Mouse (Mus musculus) midbrain, embryonic 13.5 days (tissue): ENCODE measurements at regions not wholly inside any gene's neighbourhood (a gene's known extent, or its start where the extent isn't known, plus 50 kb on each side); places are given as distances from the start of the nearest gene placed in this dataset.

Source experiments
- ATAC-seq: fragments of 200-750 bp; cut with Nextera tagmentation; 2 replicates; pipeline ENCODE4 v1.8.0; 2017; ENCODE audit warnings: mild to moderate bottlenecking, moderate TSS enrichment, moderate library complexity
- H3K27ac ChIP-seq: fragments of 300-500 bp; sonication (generic); 2 replicates; pipeline ENCODE4 v1.5.1; 2015; ENCODE audit warnings: inconsistent platforms, mild to moderate bottlenecking, moderate library complexity
- H3K27me3 ChIP-seq: fragments of 300-500 bp; sonication (generic); 2 replicates; pipeline ENCODE4 v1.6.1; 2015; ENCODE audit warnings: mild to moderate bottlenecking, inconsistent platforms
- H3K36me3 ChIP-seq: fragments of 300-500 bp; sonication (generic); 2 replicates; pipeline ENCODE4 v1.6.1; 2015; ENCODE audit warnings: mild to moderate bottlenecking, inconsistent platforms
- H3K4me1 ChIP-seq: fragments of 300-500 bp; sonication (generic); replicated peaks from 2 replicates; pipeline ENCODE4 v1.6.1; 2015; ENCODE audit warnings: inconsistent platforms
- H3K4me2 ChIP-seq: fragments of 300-500 bp; sonication (generic); replicated peaks from 2 replicates; pipeline ENCODE4 v1.6.1; 2015; ENCODE audit warnings: moderate library complexity, mild to moderate bottlenecking, inconsistent platforms
- H3K4me3 ChIP-seq: fragments of 300-500 bp; sonication (generic); replicated peaks from 2 replicates; pipeline ENCODE4 v1.5.1; 2015; ENCODE audit warnings: mild to moderate bottlenecking, inconsistent platforms
- H3K9ac ChIP-seq: fragments of 300-500 bp; sonication (generic); replicated peaks from 2 replicates; pipeline ENCODE4 v1.6.1; 2015; ENCODE audit warnings: mild to moderate bottlenecking, inconsistent platforms
- H3K9me3 ChIP-seq: fragments of 300-500 bp; sonication (generic); 2 replicates; pipeline ENCODE4 v1.6.1; 2016; ENCODE audit warnings: mild to moderate bottlenecking, inconsistent platforms
- WGBS: fragments of 180-500 bp; shearing (Covaris S2); methylation state at CpG from one replicate; pipeline ENCODE4 v1.1.7; 2015; 5-methylcytosine and 5-hydroxymethylcytosine counted together

DNA sequence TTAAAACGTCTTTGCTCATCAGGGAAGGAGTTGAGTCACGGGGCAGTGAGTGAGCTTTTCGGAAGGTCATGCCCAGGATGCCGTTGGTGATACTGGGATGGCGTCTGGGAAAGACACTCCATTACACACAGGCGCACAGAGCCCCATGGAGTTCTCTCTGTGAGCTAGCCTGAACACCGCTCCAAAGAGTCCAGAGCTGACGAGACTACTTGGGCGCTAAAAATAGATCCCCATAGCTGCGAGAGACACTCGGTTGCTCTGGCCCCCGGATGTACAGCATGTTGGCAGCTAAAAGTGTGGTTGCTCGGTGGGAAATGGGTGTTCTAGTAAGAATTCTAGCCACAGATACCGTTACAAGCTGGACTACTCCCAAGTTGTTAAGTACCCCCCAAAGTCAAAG is 306.5 kb upstream of the Pabpc6 start:
- H3K4me1 ChIP-seq = peaks cover 6% of the 10 kb centered on the region
- ATAC-seq = no peak
- no peak overlapping the region for H3K4me3 ChIP-seq
- H3K4me2 ChIP-seq = no peak overlapping the region
- no peak overlapping the region for H3K27ac ChIP-seq
- H3K27me3 ChIP-seq = no peaks in the 10 kb centered on the region
- 90% methylated on average over 14 of the region's 14 CpGs for WGBS
- no peaks in the 10 kb centered on the region for H3K36me3 ChIP-seq
- no peak overlapping the region for H3K9ac ChIP-seq
- H3K9me3 ChIP-seq = no peaks in the 10 kb centered on the region

DNA sequence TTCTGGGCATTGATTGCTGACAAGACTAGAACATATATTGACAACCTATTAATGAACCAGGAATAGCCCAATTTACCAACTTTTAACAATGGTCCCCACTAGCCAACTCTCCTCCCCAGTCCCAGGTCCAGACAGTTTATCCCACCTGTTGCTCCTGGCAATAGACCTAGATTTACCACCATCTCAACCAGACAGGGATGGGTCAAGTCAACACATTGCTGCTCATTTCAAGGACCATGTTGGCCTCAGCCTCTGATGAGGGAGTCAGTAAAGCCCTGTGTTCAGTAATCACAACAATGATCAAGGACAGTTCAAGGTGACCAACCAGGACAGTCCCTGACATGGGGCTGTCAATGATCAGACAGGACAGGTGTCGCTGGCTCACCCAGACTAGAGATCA is 305.6 kb upstream of the Pabpc6 start:
- peaks cover 6% of the 10 kb centered on the region for H3K4me1 ChIP-seq
- H3K9me3 ChIP-seq = no peaks in the 10 kb centered on the region
- no peak overlapping the region for H3K9ac ChIP-seq
- H3K4me2 ChIP-seq = no peak overlapping the region
- H3K27me3 ChIP-seq = no peaks in the 10 kb centered on the region
- no peak overlapping the region for H3K27ac ChIP-seq
- WGBS = 83% methylated on average over 1 of the region's 1 CpGs
- H3K4me3 ChIP-seq = no peak overlapping the region
- no peaks in the 10 kb centered on the region for H3K36me3 ChIP-seq
- no peak for ATAC-seq

DNA sequence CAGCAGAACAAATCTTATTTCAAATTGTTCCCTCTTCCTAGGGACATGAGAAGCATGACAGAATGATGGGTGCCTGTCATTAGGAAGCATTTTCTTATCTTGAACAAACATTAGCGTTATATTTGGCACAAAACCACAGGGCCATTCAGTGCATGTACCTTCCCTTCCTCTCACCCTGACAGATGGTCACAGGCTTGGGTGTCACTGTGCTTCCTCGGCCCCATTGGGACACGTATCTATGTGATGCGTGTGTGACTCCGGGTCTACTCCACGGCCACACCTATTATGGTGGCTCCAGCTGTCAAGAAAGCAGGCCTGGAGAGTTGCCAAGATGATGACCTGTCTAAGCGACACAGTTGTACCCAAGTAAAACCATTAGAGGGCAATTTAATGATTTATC is 298.5 kb upstream of the Pabpc6 start:
- Histone ChIP-seq H3K9ac (no peak overlapping the region), H3K27me3 (no peaks in the 10 kb centered on the region), H3K9me3 (no peaks in the 10 kb centered on the region), H3K27ac (no peak overlapping the region; the same call in 1 of the 2 replicates), H3K4me3 (no peak overlapping the region), H3K36me3 (no peaks in the 10 kb centered on the region), H3K4me1 (peaks cover 12% of the 10 kb centered on the region), H3K4me2 (no peak overlapping the region)
- no peak for ATAC-seq
- 70% methylated on average over 7 of the region's 7 CpGs for WGBS

DNA sequence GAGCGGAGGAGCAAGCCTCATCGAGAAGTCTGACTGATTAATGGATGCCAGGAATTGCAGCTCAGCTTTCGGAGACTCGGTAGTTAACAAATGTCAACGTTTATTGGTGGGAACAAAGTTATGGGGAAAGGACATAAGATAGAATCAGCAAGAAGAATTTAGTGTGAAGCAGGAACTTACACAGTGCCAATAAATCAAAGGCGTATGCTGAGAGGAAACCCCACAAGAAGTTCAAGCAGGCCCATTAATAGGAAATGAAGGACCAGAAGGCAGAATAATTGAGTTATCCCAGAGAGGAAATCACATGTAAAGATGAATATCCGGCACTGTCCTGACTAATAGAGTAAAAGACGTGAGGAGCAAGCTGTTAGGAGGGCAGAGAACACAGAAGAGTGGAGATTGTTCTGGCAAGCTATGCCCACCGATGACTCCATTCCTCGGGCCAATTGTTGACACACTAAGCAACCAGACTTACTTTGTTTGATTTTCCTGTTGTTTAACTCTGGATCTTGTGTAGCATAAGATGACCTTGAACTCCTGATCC is 293.4 kb upstream of the Pabpc6 start:
- Histone ChIP-seq H3K4me2 (no peak overlapping the region), H3K4me3 (no peak overlapping the region), H3K36me3 (no peaks in the 10 kb centered on the region), H3K27ac (no peak overlapping the region), H3K27me3 (no peaks in the 10 kb centered on the region), H3K4me1 (peaks cover 10% of the 10 kb centered on the region), H3K9ac (no peak overlapping the region), H3K9me3 (no peaks in the 10 kb centered on the region)
- 92% methylated on average over 10 of the region's 10 CpGs for WGBS
- no peak for ATAC-seq

DNA sequence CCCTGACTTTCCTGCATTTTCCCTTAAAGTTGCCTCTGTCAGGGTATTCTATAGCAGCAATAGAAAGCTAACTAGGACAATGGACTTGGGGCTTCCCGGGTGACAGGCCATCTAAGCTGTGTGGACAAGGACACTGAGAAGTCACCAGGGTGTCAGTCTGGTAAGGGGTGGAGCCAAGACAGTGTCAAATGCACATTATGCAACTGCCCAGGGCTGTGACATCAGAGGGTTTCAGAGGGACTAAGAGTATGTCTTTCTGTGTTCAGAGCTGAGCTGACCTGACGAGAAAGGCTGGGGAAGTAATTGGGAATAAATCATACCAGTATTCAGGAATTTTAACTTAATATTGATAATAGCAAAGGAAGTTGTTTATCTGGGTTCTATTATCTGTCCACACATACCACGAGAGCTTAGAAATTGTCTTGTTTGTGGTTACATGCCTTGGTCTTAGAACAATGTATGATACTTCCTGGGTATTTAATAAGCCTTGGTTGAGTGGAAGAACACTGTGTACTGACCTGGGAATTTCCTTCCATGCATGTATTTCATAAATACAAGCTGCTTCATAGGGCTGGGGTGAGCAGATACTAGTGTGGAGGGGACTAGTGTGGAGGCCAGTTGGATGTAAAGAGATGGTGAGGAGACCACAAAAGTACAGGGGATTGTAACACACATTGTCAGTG is 279.6 kb upstream of the Pabpc6 start:
- ATAC-seq = no peak
- Histone ChIP-seq H3K4me3 (no peak overlapping the region), H3K9ac (no peak overlapping the region), H3K9me3 (0 out of 2 replicates have a peak, but pooled peaks cover 2% of the 10 kb centered on the region), H3K27ac (no peak overlapping the region), H3K27me3 (no peaks in the 10 kb centered on the region), H3K4me1 (no peaks in the 10 kb centered on the region), H3K36me3 (no peaks in the 10 kb centered on the region), H3K4me2 (no peak overlapping the region)
- 68% methylated on average over 3 of the region's 3 CpGs for WGBS

DNA sequence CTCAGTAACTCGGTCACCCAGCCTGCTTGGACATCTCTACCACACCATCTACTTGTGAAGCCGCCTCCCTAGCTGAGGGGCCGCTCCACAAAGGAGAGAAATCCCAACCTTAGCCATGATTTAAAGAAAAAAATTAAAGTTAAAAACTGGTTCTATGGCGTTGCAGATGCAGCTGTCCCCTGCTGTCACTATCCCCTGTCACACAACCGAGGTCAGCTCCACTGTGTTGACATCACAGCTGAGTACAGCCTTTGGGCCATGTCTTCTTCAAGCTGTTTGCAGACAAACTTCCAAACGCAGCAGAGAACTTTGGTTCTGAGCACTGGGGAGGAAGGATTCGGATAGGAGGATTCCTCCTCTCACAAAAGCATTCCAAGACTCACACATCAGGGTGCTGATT is 278.1 kb upstream of the Pabpc6 start:
- no peaks in the 10 kb centered on the region for H3K36me3 ChIP-seq
- H3K4me3 ChIP-seq = no peak overlapping the region
- no peaks in the 10 kb centered on the region for H3K4me1 ChIP-seq
- WGBS = 89% methylated on average over 7 of the region's 7 CpGs
- ATAC-seq = no peak
- no peak overlapping the region for H3K9ac ChIP-seq
- no peak overlapping the region for H3K4me2 ChIP-seq
- 0 out of 2 replicates have a peak, but pooled peaks cover 2% of the 10 kb centered on the region for H3K9me3 ChIP-seq
- H3K27me3 ChIP-seq = no peaks in the 10 kb centered on the region
- H3K27ac ChIP-seq = no peak overlapping the region

DNA sequence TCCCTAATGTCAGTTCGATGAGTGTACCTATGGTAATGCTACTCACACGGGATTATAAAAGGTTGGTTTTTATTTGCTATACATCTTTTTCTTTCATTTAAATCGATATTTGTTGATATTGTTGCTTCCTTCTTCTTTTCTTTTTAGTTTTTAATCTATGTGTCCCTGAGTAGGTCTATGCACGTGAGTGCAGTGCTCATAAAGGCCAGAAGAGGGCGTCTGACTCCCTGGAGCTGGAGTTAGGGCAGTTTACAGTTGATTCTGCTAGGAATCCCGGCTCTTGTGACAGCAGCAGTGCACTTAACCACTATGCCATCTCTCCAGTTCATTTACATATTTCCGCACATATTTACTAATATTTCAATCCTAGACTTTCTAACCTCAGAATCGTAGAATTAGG is 275.0 kb upstream of the Pabpc6 start:
- Histone ChIP-seq H3K4me1 (no peaks in the 10 kb centered on the region), H3K9ac (no peak overlapping the region), H3K27ac (no peak overlapping the region), H3K27me3 (no peaks in the 10 kb centered on the region), H3K4me2 (no peak overlapping the region), H3K4me3 (no peak overlapping the region), H3K9me3 (0 out of 2 replicates have a peak, but pooled peaks cover 2% of the 10 kb centered on the region), H3K36me3 (no peaks in the 10 kb centered on the region)
- ATAC-seq = no peak
- WGBS = 89% methylated on average over 8 of the region's 8 CpGs

DNA sequence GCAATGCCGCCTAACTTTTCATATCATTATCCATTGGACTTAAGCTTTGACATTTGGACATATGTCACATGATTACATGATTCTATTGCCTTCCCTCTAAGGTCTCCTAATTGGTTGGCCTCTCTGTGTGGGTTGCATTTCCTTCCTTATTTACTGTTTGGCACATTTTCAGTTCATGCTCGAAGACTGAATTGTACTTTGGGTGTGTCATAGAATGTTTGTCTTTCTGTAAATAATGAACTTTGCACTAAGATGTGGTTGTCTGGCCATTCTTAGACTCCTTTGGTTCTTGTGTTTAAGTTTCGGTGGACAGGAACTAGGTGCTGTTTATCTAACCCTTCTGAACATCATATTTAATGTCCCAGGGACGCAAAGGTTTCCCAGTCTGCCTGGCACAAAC is 272.7 kb upstream of the Pabpc6 start:
- no peak overlapping the region for H3K27ac ChIP-seq
- H3K4me2 ChIP-seq = no peak overlapping the region
- no peaks in the 10 kb centered on the region for H3K36me3 ChIP-seq
- 0 out of 2 replicates have a peak, but pooled peaks cover 2% of the 10 kb centered on the region for H3K9me3 ChIP-seq
- H3K27me3 ChIP-seq = no peaks in the 10 kb centered on the region
- 96% methylated on average over 4 of the region's 4 CpGs for WGBS
- ATAC-seq = no peak
- no peak overlapping the region for H3K4me3 ChIP-seq
- no peaks in the 10 kb centered on the region for H3K4me1 ChIP-seq
- no peak overlapping the region for H3K9ac ChIP-seq

DNA sequence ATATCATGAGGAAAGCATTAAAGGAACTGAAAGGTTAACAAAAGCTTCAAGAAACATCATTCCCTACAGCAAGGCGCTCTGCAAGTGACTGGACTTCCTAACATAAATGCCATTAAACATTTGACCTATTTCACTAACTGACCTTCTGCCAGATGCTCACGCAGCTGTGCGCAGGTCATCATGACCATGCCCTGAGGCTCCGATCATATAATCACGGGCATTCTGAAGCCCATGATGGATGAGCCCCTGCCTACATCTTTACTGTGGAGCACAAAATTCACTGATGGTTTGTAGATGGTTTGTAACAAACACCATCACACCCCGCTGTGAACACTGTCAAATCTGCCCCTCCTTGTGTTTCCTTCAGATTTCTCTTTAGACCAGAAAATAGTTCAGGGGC is 270.1 kb upstream of the Pabpc6 start:
- Histone ChIP-seq H3K9me3 (0 out of 2 replicates have a peak, but pooled peaks cover 1% of the 10 kb centered on the region), H3K36me3 (no peaks in the 10 kb centered on the region), H3K27ac (no peak overlapping the region), H3K9ac (no peak overlapping the region), H3K4me3 (no peak overlapping the region), H3K27me3 (0 out of 2 replicates have a peak, but pooled peaks cover 1% of the 10 kb centered on the region), H3K4me1 (no peaks in the 10 kb centered on the region), H3K4me2 (no peak overlapping the region)
- 88% methylated on average over 6 of the region's 6 CpGs for WGBS
- no peak for ATAC-seq

DNA sequence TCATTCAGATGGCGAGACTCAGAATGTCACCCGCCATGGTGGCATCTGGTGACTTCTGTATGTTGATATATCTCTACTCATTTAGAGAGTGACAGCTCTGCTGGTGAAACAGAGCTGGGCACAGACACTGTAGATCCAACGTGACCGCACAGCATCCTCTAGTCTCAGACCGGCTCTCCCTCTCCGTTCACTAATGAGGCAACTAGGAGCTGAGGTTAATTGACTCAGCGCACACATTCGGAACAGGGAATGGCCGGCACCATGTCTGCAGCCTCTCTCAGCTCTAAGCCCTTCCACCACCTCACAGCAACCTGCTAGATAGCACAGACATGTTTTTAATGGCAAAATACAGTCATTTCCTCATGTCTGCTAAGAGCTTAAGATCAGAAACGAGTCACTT is 268.9 kb upstream of the Pabpc6 start:
- WGBS = 82% methylated on average over 10 of the region's 10 CpGs
- no peak overlapping the region for H3K9ac ChIP-seq
- H3K4me1 ChIP-seq = no peaks in the 10 kb centered on the region
- no peak overlapping the region for H3K4me3 ChIP-seq
- no peaks in the 10 kb centered on the region for H3K36me3 ChIP-seq
- H3K27ac ChIP-seq = no peak overlapping the region
- 0 out of 2 replicates have a peak, but pooled peaks cover 4% of the 10 kb centered on the region for H3K27me3 ChIP-seq
- H3K4me2 ChIP-seq = no peak overlapping the region
- ATAC-seq = no peak
- H3K9me3 ChIP-seq = no peaks in the 10 kb centered on the region

DNA sequence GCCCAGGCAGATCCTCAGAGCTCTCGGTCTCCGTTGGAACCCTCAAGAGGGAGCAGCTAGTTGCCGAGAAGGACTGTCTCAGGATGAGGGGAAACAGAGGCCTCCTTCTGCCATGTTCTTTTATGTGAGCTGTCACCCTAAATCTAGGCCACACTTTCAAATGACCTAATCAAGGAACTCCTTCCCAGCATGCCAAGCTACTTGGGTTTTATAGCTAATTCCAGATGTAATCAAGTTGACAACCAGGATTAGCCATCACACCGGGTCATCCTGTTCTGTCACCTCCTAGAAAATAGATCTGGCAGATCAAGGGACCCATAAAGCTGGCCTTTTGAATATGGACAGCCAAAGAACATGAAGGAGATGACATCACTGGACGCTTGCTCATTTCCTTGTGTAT is 267.7 kb upstream of the Pabpc6 start:
- Histone ChIP-seq H3K4me3 (no peak overlapping the region), H3K4me2 (no peak overlapping the region), H3K27ac (no peak overlapping the region), H3K9me3 (no peaks in the 10 kb centered on the region), H3K36me3 (no peaks in the 10 kb centered on the region), H3K27me3 (0 out of 2 replicates have a peak, but pooled peaks cover 4% of the 10 kb centered on the region), H3K9ac (no peak overlapping the region), H3K4me1 (no peaks in the 10 kb centered on the region)
- no peak for ATAC-seq
- WGBS = 56% methylated on average over 5 of the region's 5 CpGs

DNA sequence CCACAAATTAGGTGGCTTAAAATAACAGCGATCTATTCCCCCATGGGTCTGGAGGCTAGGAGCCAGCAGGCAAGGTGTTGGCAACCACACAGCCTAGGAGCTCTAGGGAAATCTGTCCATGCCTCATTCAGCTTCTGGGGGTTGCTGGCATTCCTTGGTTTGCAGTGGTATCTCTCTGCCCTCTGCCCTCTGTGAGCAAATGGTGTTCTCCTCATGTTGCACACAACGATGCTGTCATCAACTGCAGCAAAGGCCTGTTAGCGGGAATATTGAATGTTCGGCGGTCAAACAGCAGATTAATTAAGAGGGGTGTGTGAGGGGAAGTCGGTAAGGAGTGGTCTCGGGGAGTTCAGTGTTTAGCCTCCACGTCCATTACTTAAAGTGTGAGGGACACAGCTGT is 262.7 kb upstream of the Pabpc6 start:
- Histone ChIP-seq H3K36me3 (no peaks in the 10 kb centered on the region), H3K9ac (no peak overlapping the region), H3K4me1 (peaks cover 30% of the 10 kb centered on the region), H3K4me3 (no peak overlapping the region), H3K27me3 (0 out of 2 replicates have a peak, but pooled peaks cover 4% of the 10 kb centered on the region), H3K4me2 (no peak overlapping the region), H3K27ac (no peak overlapping the region), H3K9me3 (no peaks in the 10 kb centered on the region)
- no peak for ATAC-seq
- WGBS = 87% methylated on average over 8 of the region's 8 CpGs

DNA sequence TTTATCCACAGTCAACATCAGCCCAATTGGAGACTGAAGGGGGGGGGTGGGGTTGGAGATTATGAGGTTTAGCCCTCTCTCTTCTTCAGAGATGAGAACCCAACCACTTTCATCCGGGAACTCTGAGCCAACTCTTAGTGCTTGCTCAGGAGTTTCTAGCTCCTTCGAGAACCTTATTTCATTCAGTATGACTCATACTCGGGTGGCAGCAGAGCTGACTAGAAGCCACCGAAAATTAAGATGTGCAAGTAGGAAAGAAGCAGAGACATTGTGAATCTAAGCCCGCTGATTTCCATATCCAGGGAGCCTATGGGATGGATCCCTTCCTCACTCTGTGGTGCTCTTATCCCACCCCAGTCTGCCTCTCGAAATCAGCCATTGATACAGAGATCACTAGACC is 262.0 kb upstream of the Pabpc6 start:
- WGBS = 80% methylated on average over 6 of the region's 6 CpGs
- Histone ChIP-seq H3K36me3 (no peaks in the 10 kb centered on the region), H3K9me3 (no peaks in the 10 kb centered on the region), H3K4me2 (no peak overlapping the region), H3K9ac (no peak overlapping the region), H3K27ac (no peak overlapping the region), H3K27me3 (0 out of 2 replicates have a peak, but pooled peaks cover 4% of the 10 kb centered on the region), H3K4me3 (no peak overlapping the region), H3K4me1 (peaks cover 30% of the 10 kb centered on the region)
- ATAC-seq = no peak
